Mouse (Mus musculus): Measurements from ENCODE around the gene Ttbk2.
A peak's percentile ranks its signal among the peaks of the same experiment; 100 is the strongest.

The Ttbk2 gene

DNA sequence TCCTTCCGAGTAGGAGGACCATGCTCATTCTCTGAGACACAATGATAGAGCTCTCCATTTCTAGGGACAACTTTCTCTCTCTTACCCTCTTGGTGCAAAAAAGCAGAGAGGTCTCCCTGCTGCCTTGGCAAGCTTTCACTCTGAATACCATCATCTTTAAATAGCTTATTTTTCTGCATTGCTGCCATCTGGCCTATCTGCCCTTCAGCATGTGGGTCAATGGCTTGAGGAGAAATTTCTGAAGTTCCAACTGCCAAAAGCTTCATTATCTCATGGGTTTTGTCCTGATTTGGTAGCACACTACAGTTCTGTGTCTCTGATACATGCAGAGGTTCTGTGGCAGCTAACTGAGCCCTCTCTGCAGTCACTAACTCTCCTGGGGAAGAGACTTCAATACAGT, 104.9 kb downstream of the Ttbk2 start:
- DNase-seq = no peak

DNA sequence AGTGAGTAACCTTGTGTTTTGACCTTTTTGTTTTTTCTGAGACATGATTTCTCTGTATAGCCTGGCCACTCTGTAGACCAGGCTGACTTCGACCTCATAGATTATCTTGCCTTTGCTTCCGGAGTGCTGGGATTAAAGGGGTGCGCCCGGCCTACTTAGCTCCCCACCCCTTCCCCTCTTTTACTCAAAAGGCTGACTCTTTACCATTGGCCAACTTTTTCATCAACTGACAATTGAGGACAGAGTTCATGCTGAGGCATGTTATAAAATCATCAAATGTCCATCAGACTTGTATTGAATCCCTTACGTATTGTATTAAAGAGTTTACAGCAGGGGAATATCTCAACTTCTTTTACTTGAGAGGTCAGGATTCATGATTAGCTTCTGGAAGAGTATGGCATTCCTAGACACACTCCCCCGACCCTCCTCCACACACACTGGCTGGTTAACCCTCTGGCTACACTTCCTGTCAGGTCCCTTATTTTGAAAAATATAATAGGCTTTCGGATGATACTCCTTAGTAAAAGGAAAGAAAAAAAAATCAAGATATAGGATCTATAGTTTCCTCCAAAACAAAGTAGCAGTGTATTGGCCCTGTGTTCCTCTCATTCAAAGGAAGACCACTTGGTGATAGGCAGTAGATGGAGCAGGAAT, 118.4 kb downstream of the Ttbk2 start:
- no peak for DNase-seq

GRCm38 (mm10) chr2:120731167-120731862, 119.1 kb downstream of the Ttbk2 start:
- peak; percentile 93 to 95 for DNase-seq

- DNase-seq = peak; percentile 48 to 66
These were observed 119.7 kb downstream of the Ttbk2 start for GRCm38 (mm10) chr2:120730639-120731166.

- peak; percentile 22 to 44 for DNase-seq
These were observed 120.4 kb downstream of the Ttbk2 start for GRCm38 (mm10) chr2:120729775-120730585.

GRCm38 (mm10) chr2:120724176-120724575, 126.2 kb downstream of the Ttbk2 start:
- no peak for DNase-seq

DNA sequence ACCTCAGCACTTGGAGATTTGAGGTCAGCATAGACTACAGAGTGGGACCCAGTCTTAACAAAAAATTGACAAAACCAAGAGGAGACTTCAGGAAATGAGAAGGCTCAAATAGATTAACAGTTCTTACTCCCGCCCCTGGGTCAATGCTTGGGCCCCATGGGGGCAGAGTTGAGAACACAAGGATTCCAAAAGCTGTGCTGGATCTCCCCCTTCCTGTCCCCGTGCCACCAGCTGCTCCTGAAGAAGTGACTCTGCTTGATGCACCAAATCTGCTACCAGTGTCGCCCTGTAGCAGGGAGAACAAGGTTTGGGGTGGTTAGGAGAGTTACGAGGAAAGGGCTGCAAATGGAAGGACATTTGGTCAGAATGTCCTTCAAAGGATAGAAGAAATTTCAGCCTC, 126.8 kb downstream of the Ttbk2 start:
- DNase-seq = no peak

- no peak for DNase-seq
These were observed 127.9 kb downstream of the Ttbk2 start for GRCm38 (mm10) chr2:120722491-120722890.

DNA sequence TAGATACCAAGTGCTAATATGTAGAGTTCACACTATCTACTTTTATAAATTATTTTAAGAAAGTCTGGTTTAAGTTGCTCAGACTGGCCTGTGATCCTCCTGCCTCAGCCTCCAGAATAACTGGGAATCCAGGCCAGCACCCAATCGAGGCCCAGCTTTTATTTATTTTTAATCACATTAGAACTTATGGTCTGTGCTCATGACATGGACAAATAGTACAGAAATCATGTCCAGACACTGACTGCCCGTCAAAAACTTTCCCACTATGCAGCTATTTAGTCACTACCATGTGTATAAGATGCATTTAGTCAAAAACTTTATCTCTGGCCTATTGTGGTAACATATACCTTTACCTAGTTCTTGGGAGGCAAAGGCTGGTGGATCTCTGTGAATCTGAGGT, 128.5 kb downstream of the Ttbk2 start:
- DNase-seq = no peak

DNA sequence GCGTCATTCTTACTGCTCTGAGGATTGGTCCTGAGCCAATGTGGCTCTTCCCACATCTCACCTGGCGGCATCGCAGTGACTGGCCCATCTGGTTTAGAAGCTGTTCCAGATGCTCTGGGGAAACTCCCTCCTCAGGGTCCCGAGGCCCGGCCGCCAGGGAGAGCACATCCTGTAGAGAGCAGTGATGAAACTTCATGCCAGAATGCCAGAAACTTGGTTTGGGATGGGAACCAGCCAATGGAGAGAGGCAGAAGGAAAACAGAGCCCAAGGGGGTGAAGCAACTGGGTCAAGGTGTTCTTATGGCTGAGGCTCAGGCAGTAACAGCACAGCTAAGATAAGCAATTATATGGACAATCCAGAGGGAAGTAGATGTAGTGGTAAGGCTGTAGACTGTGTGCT, 129.6 kb downstream of the Ttbk2 start:
- no peak for DNase-seq

DNA sequence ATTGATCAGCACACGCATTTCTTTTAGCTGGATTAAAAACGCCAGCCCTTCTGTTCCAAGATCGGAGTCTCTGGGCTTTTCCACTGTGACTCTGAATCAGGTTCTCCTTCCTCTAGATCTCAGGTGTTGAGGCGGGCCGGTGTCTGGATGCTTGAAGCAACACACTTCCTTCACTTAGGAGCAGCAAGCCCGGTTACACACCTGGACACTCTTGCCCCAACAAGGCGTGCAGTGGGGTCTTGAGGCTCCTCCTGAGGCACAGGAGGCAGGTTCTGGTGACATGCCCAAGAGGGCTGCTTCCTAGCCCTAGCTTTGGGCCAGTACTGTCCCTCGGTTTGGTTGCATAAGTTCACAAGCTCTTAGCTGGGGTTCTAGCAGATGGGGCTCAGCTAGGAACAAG, 131.9 kb downstream of the Ttbk2 start:
- DNase-seq = no peak

DNA sequence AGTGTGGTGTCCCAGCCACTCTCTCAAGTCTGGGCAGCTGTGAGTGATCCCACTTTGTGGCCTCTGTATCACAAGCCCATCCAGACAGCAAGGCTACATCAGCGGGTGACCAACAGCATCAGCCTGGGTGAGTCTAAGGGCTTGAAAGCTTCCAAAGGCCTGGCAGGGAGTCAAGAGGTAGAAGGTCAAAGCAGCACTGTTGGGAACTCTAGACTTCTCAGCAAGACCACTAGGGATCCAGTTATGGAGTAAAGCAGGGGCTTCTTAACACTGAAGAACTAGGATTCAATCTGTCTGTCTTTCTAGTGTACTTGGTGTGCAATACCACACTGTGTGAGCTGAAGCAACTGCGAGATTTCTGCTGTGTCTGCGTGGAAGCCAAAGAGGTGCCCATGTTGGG, 137.0 kb downstream of the Ttbk2 start:
- no peak for DNase-seq

- no peak for DNase-seq
These were observed 139.5 kb downstream of the Ttbk2 start for GRCm38 (mm10) chr2:120710948-120711347.

- DNase-seq = peak; percentile 47 to 68
These were observed 140.2 kb downstream of the Ttbk2 start for GRCm38 (mm10) chr2:120710154-120710553.

DNA sequence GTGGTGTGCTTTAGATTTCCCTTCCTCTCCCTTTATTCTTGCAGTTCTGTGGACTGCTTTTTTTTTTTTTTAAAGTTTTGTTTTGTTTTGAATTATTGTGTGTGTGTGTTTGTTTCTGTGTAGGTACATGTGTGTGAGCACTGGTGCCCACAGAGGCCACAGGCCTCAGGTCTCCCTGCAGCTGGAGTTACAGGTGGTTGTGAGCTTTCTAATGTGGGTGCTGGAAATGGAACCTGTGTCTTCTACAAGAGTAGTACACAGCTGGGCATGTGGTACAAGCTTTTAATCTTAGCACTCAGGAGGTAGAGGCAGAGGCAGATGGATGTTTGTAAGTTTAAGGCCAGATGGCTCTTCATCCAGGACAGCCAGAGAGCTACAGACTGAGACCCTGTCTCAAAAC, 143.4 kb downstream of the Ttbk2 start:
- DNase-seq = peak in 1 of 2 experiments; percentile 45

DNA sequence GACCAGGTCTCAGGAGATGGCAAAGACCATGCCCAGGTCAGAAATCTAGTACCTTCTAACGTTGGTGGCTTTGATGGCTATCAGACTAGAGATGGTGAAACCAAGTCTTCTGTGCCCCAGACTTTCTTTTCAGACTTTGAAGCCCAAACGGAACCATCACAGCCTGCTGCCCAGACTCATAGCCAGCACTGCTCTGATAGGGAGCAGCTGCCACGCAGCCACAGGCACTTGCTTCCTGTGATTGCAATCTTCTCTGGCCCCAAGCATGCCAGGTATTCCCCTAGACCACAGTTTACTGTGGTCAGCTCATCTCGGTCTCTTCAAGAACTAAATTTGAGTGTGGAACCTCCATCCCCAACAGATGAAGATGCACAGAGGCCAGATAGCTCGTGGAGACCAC, 147.7 kb downstream of the Ttbk2 start:
- no peak for DNase-seq

DNA sequence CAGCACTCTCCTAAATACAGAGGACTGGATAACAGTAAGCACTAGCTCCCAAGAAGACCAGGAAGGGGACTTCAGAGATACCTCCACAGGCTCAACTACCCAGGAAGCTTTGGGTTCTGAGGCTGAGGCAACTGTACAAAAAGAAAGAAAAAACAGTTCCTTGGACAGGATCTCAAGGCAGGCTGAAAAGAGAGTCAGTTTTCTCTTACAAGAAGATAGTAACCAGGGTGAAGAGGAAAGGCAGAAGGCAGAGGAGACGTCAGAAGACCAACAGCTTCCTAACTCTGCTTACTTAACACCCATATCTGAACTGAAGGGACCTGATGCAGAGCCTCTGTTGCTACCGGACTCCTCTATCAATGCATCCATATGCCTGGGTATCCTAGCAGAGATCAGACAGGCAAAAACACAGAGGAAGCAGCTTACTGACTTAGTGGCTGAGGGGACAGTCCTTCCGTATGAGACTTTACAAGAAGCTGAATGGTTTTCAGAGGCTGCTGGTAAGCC, 150.0 kb downstream of the Ttbk2 start:
- DNase-seq = no peak

- DNase-seq = no peak
These were observed 152.6 kb downstream of the Ttbk2 start for GRCm38 (mm10) chr2:120697767-120698166.
